Mouse (Mus musculus) neural tube, embryonic 10.5 days (tissue): ENCODE results near the gene Slc17a3.
A peak's percentile ranks its signal among the peaks of the same experiment; 100 is the strongest.

Experiments used
- DNase-seq: peaks from one replicate; pipeline ENCODE4 v3.0.0-alpha.2; 2017; ENCODE audit warnings: low spot score; ENCODE audit errors: extremely low spot score

Slc17a3 gene

GRCm38 (mm10) chr13:23839308-23839707 lies at the start of gene Slc17a3:
TSS of gene Slc17a3 (plus strand) at chr13:23839434.
- DNase-seq = no peak

- no peak for DNase-seq
Measured at GRCm38 (mm10) chr13:23792520-23792919, 46.7 kb upstream of the Slc17a3 start.

GRCm38 (mm10) chr13:23799405-23799804 lies 39.8 kb upstream of the Slc17a3 start:
- DNase-seq = no peak

- no peak for DNase-seq
Measured at GRCm38 (mm10) chr13:23804532-23804931, 34.7 kb upstream of the Slc17a3 start.

- DNase-seq = no peak
Measured at GRCm38 (mm10) chr13:23806422-23807052, 32.7 kb upstream of the Slc17a3 start, which contains the start of gene Slc17a2. TSS of gene Slc17a2 (plus strand) at chr13:23806993.

- no peak for DNase-seq
Measured at GRCm38 (mm10) chr13:23816148-23816547, 23.1 kb upstream of the Slc17a3 start.

GRCm38 (mm10) chr13:23820179-23820940 lies 18.9 kb upstream of the Slc17a3 start:
- no peak for DNase-seq

- DNase-seq = no peak
Measured at GRCm38 (mm10) chr13:23822213-23822612, 17.0 kb upstream of the Slc17a3 start.

GRCm38 (mm10) chr13:23826606-23827005 lies 12.6 kb upstream of the Slc17a3 start:
- DNase-seq = no peak

- DNase-seq = peak; percentile 31
Measured at GRCm38 (mm10) chr13:23833053-23833452, 6.2 kb upstream of the Slc17a3 start.

- DNase-seq = no peak
Measured at GRCm38 (mm10) chr13:23834836-23835235, 4.4 kb upstream of the Slc17a3 start.

- no peak for DNase-seq
Measured at GRCm38 (mm10) chr13:23836630-23837029, 2.6 kb upstream of the Slc17a3 start.

- DNase-seq = no peak
Measured at GRCm38 (mm10) chr13:23845851-23846250, 6.6 kb downstream of the Slc17a3 start.

GRCm38 (mm10) chr13:23849299-23849698 lies 10.1 kb downstream of the Slc17a3 start:
- DNase-seq = no peak

GRCm38 (mm10) chr13:23856401-23856800 lies 17.2 kb downstream of the Slc17a3 start:
- DNase-seq = no peak

GRCm38 (mm10) chr13:23861815-23862214 lies 22.6 kb downstream of the Slc17a3 start:
- no peak for DNase-seq

GRCm38 (mm10) chr13:23864711-23865110 lies 25.5 kb downstream of the Slc17a3 start:
- no peak for DNase-seq

GRCm38 (mm10) chr13:23866086-23866710 lies 27.0 kb downstream of the Slc17a3 start:
- DNase-seq = no peak

GRCm38 (mm10) chr13:23867000-23867399 lies 27.8 kb downstream of the Slc17a3 start:
- no peak for DNase-seq

- DNase-seq = no peak
Measured at GRCm38 (mm10) chr13:23867405-23867804, 28.2 kb downstream of the Slc17a3 start, which contains the start of gene Slc17a1. TSS of gene Slc17a1 (plus strand) at chr13:23867750.

- DNase-seq = no peak
Measured at GRCm38 (mm10) chr13:23868790-23869533, 29.7 kb downstream of the Slc17a3 start.
